Mouse (Mus musculus): ENCODE data around the gene Tenm4. TPM values are rescaled to one million over a fixed set of nuclear protein-coding genes. Genes with fewer than 3 reads are reported as not detected.

Tenm4 gene
- total RNA-seq, 1 experiment: 38.9 TPM

- in situ Hi-C loops (cut with MboI; ENCODE audit: low sequenced_read_pairs in 2 of 2, unreplicated experiment in 2 of 2): no loop called here
- no peak for DNase-seq (ENCODE audit: low read depth, low spot score)
- H3K27ac ChIP-seq (ENCODE audit: insufficient read depth, low read depth, low read length, poor library complexity, severe bottlenecking): peak overlapping the region; percentile 99; the same call in 1 of the 2 replicates
- H3K4me3 ChIP-seq (ENCODE audit: insufficient read depth in 1 of 2, low read depth in 1 of 2, low read length in 2 of 2, poor library complexity in 1 of 2, severe bottlenecking in 1 of 2): peak overlapping the region; percentile 70 to 86
- no peak for TF ChIP-seq MAFK (IDR thresholded peaks at IDR 0.05; ENCODE audit: insufficient read depth, low read depth, low read length)
- H3K36me3 ChIP-seq (ENCODE audit: control insufficient read depth, insufficient read depth, low read length, poor library complexity, severe bottlenecking): no peaks in the 10 kb centered on the region
- no peaks in the 10 kb centered on the region for H3K9me3 ChIP-seq (ENCODE audit: control insufficient read depth, insufficient read depth, low read depth, low read length)
- H3K9ac ChIP-seq (ENCODE audit: insufficient read depth, low read depth, low read length, poor library complexity, severe bottlenecking): peak overlapping the region; percentile 59; the same call in 1 of the 2 replicates
- H3K4me1 ChIP-seq (ENCODE audit: control insufficient read depth in 2 of 2, insufficient read depth in 2 of 2, low read length in 2 of 2, poor library complexity in 1 of 2): peaks cover 12 to 14% of the 10 kb centered on the region in 2 experiments
Measured at GRCm38 (mm10) chr7:96213741-96214140, 42.7 kb downstream of the Tenm4 start.

GRCm38 (mm10) chr7:96214876-96215275, 43.8 kb downstream of the Tenm4 start:
- Histone ChIP-seq H3K27ac (ENCODE audit: insufficient read depth, low read depth, low read length, poor library complexity, severe bottlenecking) (no peak overlapping the region), H3K36me3 (ENCODE audit: control insufficient read depth, insufficient read depth, low read length, poor library complexity, severe bottlenecking) (no peaks in the 10 kb centered on the region), H3K4me3 (ENCODE audit: insufficient read depth in 1 of 2, low read depth in 1 of 2, low read length in 2 of 2, poor library complexity in 1 of 2, severe bottlenecking in 1 of 2) (no peak overlapping the region), H3K9ac (ENCODE audit: insufficient read depth, low read depth, low read length, poor library complexity, severe bottlenecking) (no peak overlapping the region), H3K9me3 (ENCODE audit: control insufficient read depth, insufficient read depth, low read depth, low read length) (no peaks in the 10 kb centered on the region), H3K4me1 (ENCODE audit: control insufficient read depth in 2 of 2, insufficient read depth in 2 of 2, low read length in 2 of 2, poor library complexity in 1 of 2) (peaks cover 8 to 14% of the 10 kb centered on the region in 2 experiments)
- TF ChIP-seq ZC3H11A (IDR thresholded peaks at IDR 0.05; ENCODE audit: borderline replicate concordance, low read depth, low read length) (no peak), CHD2 (IDR thresholded peaks at IDR 0.05; ENCODE audit: low read depth, low read length) (no peak), ZNF384 (IDR thresholded peaks at IDR 0.05; ENCODE audit: low read depth, low read length) (no peak), HCFC1 (IDR thresholded peaks at IDR 0.05; ENCODE audit: borderline replicate concordance, insufficient read depth, low read length) (no peak), MAFK (IDR thresholded peaks at IDR 0.05; ENCODE audit: insufficient read depth, low read depth, low read length) (no peak)
- in situ Hi-C loops (cut with MboI; ENCODE audit: low sequenced_read_pairs in 2 of 2, unreplicated experiment in 2 of 2): no loop called here
- DNase-seq (ENCODE audit: low read depth, low spot score): no peak

GRCm38 (mm10) chr7:96215894-96216509, 45.0 kb downstream of the Tenm4 start:
- no peak for TF ChIP-seq ZC3H11A (IDR thresholded peaks at IDR 0.05; ENCODE audit: borderline replicate concordance, low read depth, low read length)
- no peak for TF ChIP-seq ZNF384 (IDR thresholded peaks at IDR 0.05; ENCODE audit: low read depth, low read length)
- TF ChIP-seq MAFK (IDR thresholded peaks at IDR 0.05; ENCODE audit: insufficient read depth, low read depth, low read length): no peak
- TF ChIP-seq CHD2 (IDR thresholded peaks at IDR 0.05; ENCODE audit: low read depth, low read length): no peak
- TF ChIP-seq HCFC1 (IDR thresholded peaks at IDR 0.05; ENCODE audit: borderline replicate concordance, insufficient read depth, low read length): no peak
- no peaks in the 10 kb centered on the region for H3K36me3 ChIP-seq (ENCODE audit: control insufficient read depth, insufficient read depth, low read length, poor library complexity, severe bottlenecking)
- H3K4me3 ChIP-seq (ENCODE audit: insufficient read depth in 1 of 2, low read depth in 1 of 2, low read length in 2 of 2, poor library complexity in 1 of 2, severe bottlenecking in 1 of 2): no peak overlapping the region
- H3K9ac ChIP-seq (ENCODE audit: insufficient read depth, low read depth, low read length, poor library complexity, severe bottlenecking): no peak overlapping the region
- H3K27ac ChIP-seq (ENCODE audit: insufficient read depth, low read depth, low read length, poor library complexity, severe bottlenecking): no peak overlapping the region
- peaks cover 8 to 14% of the 10 kb centered on the region in 2 experiments for H3K4me1 ChIP-seq (ENCODE audit: control insufficient read depth in 2 of 2, insufficient read depth in 2 of 2, low read length in 2 of 2, poor library complexity in 1 of 2)
- DNase-seq (ENCODE audit: low read depth, low spot score): no peak
- no peaks in the 10 kb centered on the region for H3K9me3 ChIP-seq (ENCODE audit: control insufficient read depth, insufficient read depth, low read depth, low read length)
- in situ Hi-C loops (cut with MboI; ENCODE audit: low sequenced_read_pairs in 2 of 2, unreplicated experiment in 2 of 2): no loop called here

GRCm38 (mm10) chr7:96219386-96219785, 48.3 kb downstream of the Tenm4 start:
- in situ Hi-C loops (cut with MboI; ENCODE audit: low sequenced_read_pairs in 2 of 2, unreplicated experiment in 2 of 2): no loop called here
- no peak for DNase-seq (ENCODE audit: low read depth, low spot score)
- Histone ChIP-seq H3K27ac (ENCODE audit: insufficient read depth, low read depth, low read length, poor library complexity, severe bottlenecking) (no peak overlapping the region), H3K36me3 (ENCODE audit: control insufficient read depth, insufficient read depth, low read length, poor library complexity, severe bottlenecking) (no peaks in the 10 kb centered on the region), H3K9me3 (ENCODE audit: control insufficient read depth, insufficient read depth, low read depth, low read length) (no peaks in the 10 kb centered on the region), H3K9ac (ENCODE audit: insufficient read depth, low read depth, low read length, poor library complexity, severe bottlenecking) (no peak overlapping the region), H3K4me3 (ENCODE audit: insufficient read depth in 1 of 2, low read depth in 1 of 2, low read length in 2 of 2, poor library complexity in 1 of 2, severe bottlenecking in 1 of 2) (no peak overlapping the region), H3K4me1 (ENCODE audit: control insufficient read depth in 2 of 2, insufficient read depth in 2 of 2, low read length in 2 of 2, poor library complexity in 1 of 2) (peaks cover 8 to 11% of the 10 kb centered on the region in 2 experiments)
- TF ChIP-seq MAFK (IDR thresholded peaks at IDR 0.05; ENCODE audit: insufficient read depth, low read depth, low read length): no peak
- no peak for TF ChIP-seq ZC3H11A (IDR thresholded peaks at IDR 0.05; ENCODE audit: borderline replicate concordance, low read depth, low read length)
- TF ChIP-seq CHD2 (IDR thresholded peaks at IDR 0.05; ENCODE audit: low read depth, low read length): no peak

GRCm38 (mm10) chr7:96220647-96221046, 49.6 kb downstream of the Tenm4 start:
- in situ Hi-C loops (cut with MboI; ENCODE audit: low sequenced_read_pairs in 2 of 2, unreplicated experiment in 2 of 2): no loop called here
- Histone ChIP-seq H3K4me3 (ENCODE audit: insufficient read depth in 1 of 2, low read depth in 1 of 2, low read length in 2 of 2, poor library complexity in 1 of 2, severe bottlenecking in 1 of 2) (no peak overlapping the region), H3K36me3 (ENCODE audit: control insufficient read depth, insufficient read depth, low read length, poor library complexity, severe bottlenecking) (no peaks in the 10 kb centered on the region), H3K4me1 (ENCODE audit: control insufficient read depth in 2 of 2, insufficient read depth in 2 of 2, low read length in 2 of 2, poor library complexity in 1 of 2) (peaks cover 4 to 6% of the 10 kb centered on the region in 2 experiments), H3K27ac (ENCODE audit: insufficient read depth, low read depth, low read length, poor library complexity, severe bottlenecking) (no peak overlapping the region), H3K9ac (ENCODE audit: insufficient read depth, low read depth, low read length, poor library complexity, severe bottlenecking) (no peak overlapping the region), H3K9me3 (ENCODE audit: control insufficient read depth, insufficient read depth, low read depth, low read length) (no peaks in the 10 kb centered on the region)
- TF ChIP-seq MAFK (IDR thresholded peaks at IDR 0.05; ENCODE audit: insufficient read depth, low read depth, low read length) (no peak), ZC3H11A (IDR thresholded peaks at IDR 0.05; ENCODE audit: borderline replicate concordance, low read depth, low read length) (no peak), CHD2 (IDR thresholded peaks at IDR 0.05; ENCODE audit: low read depth, low read length) (no peak), HCFC1 (IDR thresholded peaks at IDR 0.05; ENCODE audit: borderline replicate concordance, insufficient read depth, low read length) (no peak), ZNF384 (IDR thresholded peaks at IDR 0.05; ENCODE audit: low read depth, low read length) (no peak)
- DNase-seq (ENCODE audit: low read depth, low spot score): no peak
